Mouse (Mus musculus): Measurements from ENCODE around the gene Loxl4. TPM values are rescaled to one million over a fixed set of nuclear protein-coding genes. Genes with fewer than 3 reads are reported as not detected.

Gene Loxl4
- total RNA-seq, 1 experiment from 2014 or later: not detected

DNA sequence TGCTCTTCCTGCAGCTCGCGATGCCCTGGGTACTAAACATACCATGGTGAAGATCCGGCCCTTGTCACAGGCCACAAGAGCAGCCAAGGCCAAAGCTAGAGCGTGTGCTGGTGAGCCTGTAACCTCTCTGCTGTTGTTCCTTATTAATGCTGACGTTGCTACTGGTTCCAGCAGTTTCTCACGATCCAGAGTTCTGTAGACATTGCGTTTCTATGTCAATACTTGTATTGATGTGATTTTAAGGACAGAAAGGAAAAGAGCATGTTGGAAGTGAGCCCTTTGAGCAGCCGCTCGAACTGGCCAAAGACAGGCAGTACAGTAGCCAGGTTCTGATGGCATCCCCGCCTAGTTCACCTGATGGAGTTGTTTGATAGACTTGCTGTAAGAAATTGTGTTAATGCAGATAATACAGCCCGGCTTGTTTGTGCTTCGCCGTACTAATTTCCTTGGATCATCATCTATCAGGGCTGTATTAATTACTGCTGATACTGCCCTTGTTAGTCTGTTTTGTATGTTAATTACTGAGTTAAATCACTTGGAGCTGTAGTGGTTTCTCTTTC lies 29.7 kb downstream of the Loxl4 start:
- no peak for ATAC-seq (replicated peaks in 1 of 2; ENCODE audit: insufficient read depth in 1 of 2, low FRiP score in 2 of 2, low TSS enrichment in 1 of 2, low read depth in 1 of 2, poor library complexity in 2 of 2, severe bottlenecking in 2 of 2)

DNA sequence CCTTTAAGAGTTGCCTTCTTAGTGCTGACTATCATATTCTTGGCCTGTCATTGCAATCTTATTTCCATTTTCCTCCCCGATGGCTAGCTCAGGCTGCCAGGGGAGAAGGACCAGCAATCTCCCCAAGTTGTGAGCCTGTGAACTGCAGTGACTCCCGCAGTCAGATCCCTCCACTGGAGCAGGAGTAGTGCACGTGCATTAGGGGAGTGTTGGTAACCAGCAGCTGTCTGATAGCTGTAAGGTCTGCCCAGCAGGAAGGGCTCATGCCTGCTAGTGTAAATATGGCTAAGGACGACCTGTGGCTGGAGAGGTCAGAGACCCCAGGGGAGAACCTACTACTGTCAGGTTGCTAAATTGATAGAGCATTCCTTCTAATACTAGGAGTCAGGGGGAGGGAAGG lies 31.9 kb downstream of the Loxl4 start:
- ATAC-seq (replicated peaks in 1 of 2; ENCODE audit: insufficient read depth in 1 of 2, low FRiP score in 2 of 2, low TSS enrichment in 1 of 2, low read depth in 1 of 2, poor library complexity in 2 of 2, severe bottlenecking in 2 of 2): no peak

DNA sequence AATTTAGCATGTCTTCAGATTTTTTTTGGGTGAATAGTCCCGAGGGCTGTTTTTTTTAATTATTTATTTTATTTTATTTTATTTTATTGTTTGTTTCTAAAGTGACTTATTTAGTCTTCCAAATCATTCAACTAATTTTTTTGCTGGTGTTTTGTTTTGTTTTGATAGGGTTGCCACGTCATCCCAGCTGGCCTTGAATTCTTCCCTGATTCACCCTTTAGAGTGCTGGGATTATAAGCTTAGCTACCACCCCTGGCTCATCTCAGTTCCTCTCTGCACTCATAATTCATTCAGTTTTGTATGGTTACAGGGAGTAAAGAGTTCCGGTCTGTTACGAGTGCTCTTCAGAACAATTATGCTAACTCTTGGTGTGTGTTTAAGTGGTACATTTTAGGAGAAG lies 34.0 kb downstream of the Loxl4 start:
- ATAC-seq (replicated peaks in 1 of 2; ENCODE audit: insufficient read depth in 1 of 2, low FRiP score in 2 of 2, low TSS enrichment in 1 of 2, low read depth in 1 of 2, poor library complexity in 2 of 2, severe bottlenecking in 2 of 2): no peak

DNA sequence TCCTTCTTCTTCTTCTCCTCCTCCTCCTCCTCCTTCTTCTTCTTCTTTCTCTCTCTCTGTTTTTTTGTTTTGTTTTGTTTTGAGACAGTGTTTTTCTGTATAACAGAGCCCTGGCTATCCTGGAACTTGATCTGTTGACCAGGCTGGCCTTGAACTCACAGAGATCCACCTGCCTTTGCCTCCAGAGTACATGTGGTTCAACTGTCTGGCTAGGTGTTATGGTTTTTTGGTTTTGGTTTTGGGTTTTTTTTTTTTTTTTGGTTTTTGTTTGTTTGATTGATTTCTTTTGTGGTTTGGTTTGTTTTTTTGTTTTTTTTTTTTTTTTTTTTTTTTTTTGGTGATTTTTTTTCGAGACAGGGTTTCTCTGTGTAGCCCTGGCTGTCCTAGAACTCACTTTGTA lies 35.8 kb downstream of the Loxl4 start:
- ATAC-seq (replicated peaks in 1 of 2; ENCODE audit: insufficient read depth in 1 of 2, low FRiP score in 2 of 2, low TSS enrichment in 1 of 2, low read depth in 1 of 2, poor library complexity in 2 of 2, severe bottlenecking in 2 of 2): no peak

DNA sequence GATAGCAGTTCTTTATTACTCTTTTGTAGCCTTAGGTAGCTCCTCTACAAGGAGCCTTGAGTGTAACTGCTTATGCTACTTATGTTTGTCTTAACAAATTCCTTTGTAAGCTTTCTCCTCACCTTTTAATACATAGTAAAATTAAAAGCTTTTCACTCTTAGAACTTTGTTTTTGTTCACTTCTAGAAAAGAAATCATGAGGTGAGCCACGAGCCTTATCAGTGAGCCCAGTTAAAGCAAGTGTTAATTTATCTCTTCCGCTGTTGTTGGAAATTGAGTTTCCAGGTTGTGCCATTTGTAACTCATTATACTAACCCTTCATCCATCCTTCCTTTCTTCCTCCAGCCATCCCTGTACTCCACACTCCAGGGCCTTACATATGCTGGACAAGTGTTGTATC lies 37.3 kb downstream of the Loxl4 start:
- ATAC-seq (replicated peaks in 1 of 2; ENCODE audit: insufficient read depth in 1 of 2, low FRiP score in 2 of 2, low TSS enrichment in 1 of 2, low read depth in 1 of 2, poor library complexity in 2 of 2, severe bottlenecking in 2 of 2): no peak

DNA sequence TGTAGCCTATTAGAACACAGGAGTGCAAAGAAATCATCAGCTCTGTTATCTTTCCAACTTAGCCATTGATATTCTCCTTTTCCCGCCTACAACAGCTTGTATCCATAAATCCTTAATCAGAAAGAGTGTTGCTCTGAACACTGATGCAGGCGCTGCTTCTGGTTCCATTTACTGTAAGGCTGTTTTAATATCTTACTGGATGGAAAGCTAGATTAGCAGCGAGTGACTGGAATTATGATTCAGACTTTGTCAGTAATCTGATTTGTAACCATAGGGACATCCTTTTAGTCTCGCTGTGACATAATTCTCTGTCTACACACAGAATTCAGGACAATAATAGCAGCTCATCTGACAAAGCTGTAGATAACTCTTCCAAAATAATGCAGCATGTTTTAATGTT lies 41.3 kb downstream of the Loxl4 start:
- ATAC-seq (replicated peaks in 1 of 2; ENCODE audit: insufficient read depth in 1 of 2, low FRiP score in 2 of 2, low TSS enrichment in 1 of 2, low read depth in 1 of 2, poor library complexity in 2 of 2, severe bottlenecking in 2 of 2): no peak

DNA sequence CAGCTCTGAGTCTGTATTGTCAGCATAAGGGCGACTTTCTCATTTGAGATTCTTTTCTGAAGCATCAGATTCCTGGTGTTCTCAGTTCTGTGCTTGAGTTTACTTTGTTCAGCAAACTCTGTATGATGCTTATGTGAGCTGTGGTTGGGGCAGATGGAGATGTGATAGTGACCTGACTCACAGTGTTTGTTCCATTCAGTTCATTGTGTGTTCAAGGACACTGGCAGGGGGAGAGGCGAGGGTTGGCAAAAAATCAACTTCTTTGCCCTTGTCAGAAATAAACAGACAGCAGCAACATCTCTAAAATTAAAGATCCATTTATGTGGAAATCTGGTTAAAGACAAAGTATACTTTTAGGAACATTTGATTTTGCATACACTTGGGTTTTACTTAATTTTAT lies 43.5 kb downstream of the Loxl4 start:
- ATAC-seq (replicated peaks in 1 of 2; ENCODE audit: insufficient read depth in 1 of 2, low FRiP score in 2 of 2, low TSS enrichment in 1 of 2, low read depth in 1 of 2, poor library complexity in 2 of 2, severe bottlenecking in 2 of 2): no peak

DNA sequence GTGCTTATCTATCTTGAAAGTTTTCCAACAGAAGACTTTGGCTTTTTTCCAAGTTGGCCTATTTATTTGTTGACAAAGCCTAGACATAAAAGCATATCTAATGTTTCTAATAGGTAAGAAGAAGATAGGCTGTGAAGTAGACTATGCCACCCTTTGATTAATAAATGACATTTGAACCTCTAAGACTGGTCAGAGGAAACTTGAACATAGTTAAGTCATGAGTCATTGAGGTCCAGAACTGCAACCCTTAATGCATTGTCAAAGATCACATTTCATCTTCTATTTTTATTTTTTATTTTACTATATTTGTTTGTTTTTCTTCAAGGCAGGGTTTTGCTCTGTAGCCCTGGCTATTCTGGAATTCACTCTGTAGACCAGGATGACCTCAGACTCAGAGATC lies 45.6 kb downstream of the Loxl4 start:
- no peak for ATAC-seq (replicated peaks in 1 of 2; ENCODE audit: insufficient read depth in 1 of 2, low FRiP score in 2 of 2, low TSS enrichment in 1 of 2, low read depth in 1 of 2, poor library complexity in 2 of 2, severe bottlenecking in 2 of 2)

DNA sequence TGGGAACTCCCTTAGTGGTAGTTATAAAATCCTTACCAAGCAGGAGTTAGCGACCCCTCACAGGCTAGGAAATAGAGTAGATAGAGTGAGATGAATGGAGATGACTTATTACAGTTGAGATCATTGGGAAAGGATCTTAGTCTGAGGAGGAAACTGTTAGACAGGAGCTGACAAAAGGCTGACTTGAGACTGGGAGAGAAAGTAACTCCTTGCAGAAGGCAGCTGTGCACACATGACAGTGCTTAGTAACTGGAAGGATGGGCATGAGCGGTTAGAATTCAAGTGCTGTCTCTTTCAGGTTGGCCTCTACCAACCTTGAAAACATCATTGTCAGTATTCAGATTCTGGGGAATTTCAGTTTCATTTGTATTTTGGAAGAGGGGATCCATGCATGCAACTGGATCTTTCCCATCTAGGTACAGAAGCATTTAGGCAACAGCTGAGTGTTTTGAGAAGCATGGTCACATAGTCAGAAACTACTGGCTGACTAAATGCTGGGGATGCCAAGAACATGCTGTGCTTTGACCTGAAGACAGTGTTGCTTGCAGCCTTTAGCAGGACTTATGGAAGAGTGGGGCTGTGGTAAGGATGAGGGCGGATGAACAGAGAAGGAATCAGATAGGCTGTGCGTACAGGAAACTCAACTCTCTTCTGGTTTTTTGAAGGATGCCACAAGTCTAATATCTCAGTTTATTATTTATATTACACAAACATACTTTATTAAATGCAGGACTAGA lies 46.2 kb downstream of the Loxl4 start:
- no peak for ATAC-seq (replicated peaks in 1 of 2; ENCODE audit: insufficient read depth in 1 of 2, low FRiP score in 2 of 2, low TSS enrichment in 1 of 2, low read depth in 1 of 2, poor library complexity in 2 of 2, severe bottlenecking in 2 of 2)

DNA sequence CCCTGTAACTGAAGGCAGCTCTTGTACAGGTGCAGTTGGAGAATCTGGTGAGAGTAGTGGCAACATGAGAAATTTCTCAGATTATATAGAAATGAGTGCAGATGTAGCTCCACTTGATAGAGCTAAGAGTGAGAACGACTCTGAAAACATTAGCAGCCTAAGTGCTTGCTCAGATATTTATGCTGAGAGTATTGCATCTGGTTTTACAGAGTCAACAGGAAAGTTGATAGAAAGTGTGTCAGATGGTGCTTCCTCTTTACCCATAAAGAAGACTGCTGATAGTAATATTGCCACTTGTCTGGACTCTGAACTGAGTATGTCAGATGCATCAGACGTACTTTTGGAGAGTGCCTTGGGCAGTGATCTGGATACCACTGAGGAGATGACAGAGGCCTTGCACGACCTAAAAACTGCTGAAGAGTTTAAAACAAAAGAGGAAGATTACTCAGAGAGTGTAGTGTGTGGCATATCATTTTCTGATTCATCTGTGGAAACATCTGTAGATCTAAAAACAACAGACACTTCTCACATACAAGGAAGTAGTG lies 48.8 kb downstream of the Loxl4 start:
- ATAC-seq (replicated peaks in 1 of 2; ENCODE audit: insufficient read depth in 1 of 2, low FRiP score in 2 of 2, low TSS enrichment in 1 of 2, low read depth in 1 of 2, poor library complexity in 2 of 2, severe bottlenecking in 2 of 2): no peak

DNA sequence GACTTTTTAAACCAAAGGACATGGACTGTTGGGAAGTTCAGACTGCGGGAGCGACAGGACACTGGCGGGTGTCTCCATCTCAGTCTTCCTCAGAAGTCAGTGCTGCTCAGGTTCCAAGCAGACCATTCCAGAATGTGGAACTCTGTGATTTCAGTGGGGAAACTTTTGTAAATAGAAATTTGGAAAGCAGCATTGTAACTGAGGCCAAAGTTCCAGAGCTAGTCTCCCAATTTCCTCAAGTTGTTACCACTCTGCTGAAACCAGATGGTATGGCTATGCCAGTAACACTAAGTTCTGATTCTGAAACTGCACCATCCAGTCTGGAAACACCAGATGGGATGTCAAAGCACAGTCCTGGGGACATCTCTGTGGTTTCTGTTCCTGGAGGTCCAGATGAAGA lies 49.6 kb downstream of the Loxl4 start:
- no peak for ATAC-seq (replicated peaks in 1 of 2; ENCODE audit: insufficient read depth in 1 of 2, low FRiP score in 2 of 2, low TSS enrichment in 1 of 2, low read depth in 1 of 2, poor library complexity in 2 of 2, severe bottlenecking in 2 of 2)

DNA sequence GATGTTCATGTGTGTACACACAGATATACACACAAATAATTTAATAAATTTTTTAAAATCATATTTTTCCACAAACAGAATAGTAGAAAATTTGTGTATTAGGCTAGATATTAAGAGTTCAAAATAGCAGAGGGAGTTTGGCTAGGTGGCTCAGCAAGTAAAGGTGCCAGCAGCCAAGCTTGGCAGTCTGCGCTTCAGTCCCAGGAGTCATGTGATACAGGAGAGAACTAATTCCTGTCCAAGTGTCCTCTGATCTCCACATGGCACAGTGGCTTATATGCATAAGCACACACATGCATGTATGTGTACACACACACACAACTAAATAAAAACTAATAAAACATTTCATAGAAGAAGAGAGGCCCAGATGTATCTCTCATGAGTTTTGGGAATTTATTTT lies 50.6 kb downstream of the Loxl4 start:
- no peak for ATAC-seq (replicated peaks in 1 of 2; ENCODE audit: insufficient read depth in 1 of 2, low FRiP score in 2 of 2, low TSS enrichment in 1 of 2, low read depth in 1 of 2, poor library complexity in 2 of 2, severe bottlenecking in 2 of 2)

DNA sequence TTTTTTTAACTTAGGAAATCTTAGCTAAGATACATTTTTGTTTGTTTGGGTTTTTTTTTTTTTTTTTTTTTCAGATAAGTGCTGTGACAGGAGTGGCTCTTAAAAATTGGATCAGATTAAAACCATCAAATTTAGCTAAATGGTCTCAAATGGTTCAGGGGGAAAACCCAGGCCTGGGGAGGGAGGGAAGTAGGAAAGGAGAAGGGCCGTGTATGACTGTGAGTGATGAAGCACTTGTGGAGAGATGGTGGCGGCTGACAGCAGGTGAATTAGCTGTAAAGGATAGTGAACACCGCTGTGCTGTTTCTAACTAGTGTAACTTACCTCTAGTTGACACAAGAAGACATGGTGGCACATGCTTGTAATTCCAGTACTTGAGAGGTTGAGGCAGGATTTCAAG lies 53.9 kb downstream of the Loxl4 start:
- no peak for ATAC-seq (replicated peaks in 1 of 2; ENCODE audit: insufficient read depth in 1 of 2, low FRiP score in 2 of 2, low TSS enrichment in 1 of 2, low read depth in 1 of 2, poor library complexity in 2 of 2, severe bottlenecking in 2 of 2)

Other genes starting within 250 kb of the Loxl4 start
- gene Crtac1, start 181.0 kb downstream of the Loxl4 start, total RNA-seq (2017): 0.10 TPM in 1 of 2 replicates, not detected in the other
- 31.1 and 37.6 TPM in 2 replicates for gene R3hcc1l, start 94.1 kb downstream of the Loxl4 start, total RNA-seq (2017)
- 0.69 TPM in 1 of 2 replicates, not detected in the other for gene Pyroxd2, start 140.0 kb upstream of the Loxl4 start, total RNA-seq (2017)
- gene Hps1, start 167.2 kb upstream of the Loxl4 start, total RNA-seq (2017): 32.6 and 37.1 TPM in 2 replicates

Data from hematopoietic stem cell, adult 5-6 weeks (primary cell).